Mouse (Mus musculus) midbrain, postnatal 0 days (tissue): ENCODE data around the gene Ddo. TPM values are rescaled to one million over a fixed set of nuclear protein-coding genes. Genes with fewer than 3 reads are reported as not detected.

Experiments used
- ATAC-seq: fragments of 200-750 bp; cut with Nextera tagmentation; 2 replicates; pipeline ENCODE4 v1.8.0; 2017; ENCODE audit warnings: moderate number of reproducible peaks, mild to moderate bottlenecking, moderate TSS enrichment, moderate library complexity; ENCODE audit not compliant: low FRiP score
- DNase-seq: peaks from one replicate; pipeline ENCODE4 v3.0.0-alpha.2; 2015; ENCODE audit warnings: low spot score
- H3K27ac ChIP-seq: fragments of 300-500 bp; sonication (generic); 2 replicates; pipeline ENCODE4 v1.5.1; 2014; ENCODE audit warnings: low read depth, mild to moderate bottlenecking, low read length, mixed read lengths
- H3K27me3 ChIP-seq: fragments of 300-500 bp; sonication (generic); 2 replicates; pipeline ENCODE4 v1.6.1; 2014; ENCODE audit warnings: low read length, control low read depth, mixed read lengths; ENCODE audit not compliant: insufficient read depth
- H3K36me3 ChIP-seq: fragments of 300-500 bp; sonication (generic); 2 replicates; pipeline ENCODE4 v1.6.1; 2014; ENCODE audit warnings: low read length, control low read depth, mixed read lengths; ENCODE audit not compliant: insufficient read depth
- H3K4me1 ChIP-seq: fragments of 300-500 bp; sonication (generic); 2 replicates; pipeline ENCODE4 v1.6.1; 2014; ENCODE audit warnings: mild to moderate bottlenecking, control low read depth, antibody characterized with exemption, low read length, mixed read lengths; ENCODE audit not compliant: insufficient read depth
- H3K4me2 ChIP-seq: fragments of 300-500 bp; sonication (generic); 2 replicates; pipeline ENCODE4 v1.6.1; 2014; ENCODE audit warnings: low read depth, mild to moderate bottlenecking, low read length, mixed read lengths; ENCODE audit not compliant: poor library complexity, severe bottlenecking
- H3K4me3 ChIP-seq: fragments of 300-500 bp; sonication (generic); 2 replicates; pipeline ENCODE4 v1.5.1; 2014; ENCODE audit warnings: low read depth, mild to moderate bottlenecking, low read length, moderate library complexity
- H3K9ac ChIP-seq: fragments of 300-500 bp; sonication (generic); replicated peaks from 2 replicates; pipeline ENCODE4 v1.6.1; 2014; ENCODE audit warnings: mild to moderate bottlenecking, low read length, moderate library complexity, mixed read lengths; ENCODE audit not compliant: poor library complexity, severe bottlenecking
- H3K9me3 ChIP-seq: fragments of 300-500 bp; sonication (generic); 2 replicates; pipeline ENCODE4 v1.6.1; 2016; ENCODE audit warnings: low read length, control low read depth
- CTCF ChIP-seq: IDR thresholded peaks from 2 replicates; pipeline ENCODE4 v1.5.1; 2016; ENCODE audit warnings: antibody characterized with exemption, mild to moderate bottlenecking
- WGBS: fragments of 180-500 bp; shearing (Covaris S2); extraction: QIAGEN DNeasy Blood & Tissue Kit; methylation state at CpG from one replicate; pipeline ENCODE4 v1.1.7; 2014; 5-methylcytosine and 5-hydroxymethylcytosine counted together
- polyA plus RNA-seq: library from polyadenylated mRNA; unstranded; fragments of >200 nt; fragmentation: Nextera tagmentation; extraction: Ambion mirVana; gene quantifications from 2 replicates; pipeline ENCODE4 v1.2.1, GENCODE M21; 2015
- total RNA-seq: library from RNA; depleted of rRNA; stranded (reverse); fragments of >200 nt; gene quantifications from 2 replicates; pipeline ENCODE4 v1.2.3, GENCODE M21; 2014

Ddo gene
- total and polyA plus RNA-seq, 2 experiments from 2014 or later, result 2.1 to 2.5 TPM

DNA sequence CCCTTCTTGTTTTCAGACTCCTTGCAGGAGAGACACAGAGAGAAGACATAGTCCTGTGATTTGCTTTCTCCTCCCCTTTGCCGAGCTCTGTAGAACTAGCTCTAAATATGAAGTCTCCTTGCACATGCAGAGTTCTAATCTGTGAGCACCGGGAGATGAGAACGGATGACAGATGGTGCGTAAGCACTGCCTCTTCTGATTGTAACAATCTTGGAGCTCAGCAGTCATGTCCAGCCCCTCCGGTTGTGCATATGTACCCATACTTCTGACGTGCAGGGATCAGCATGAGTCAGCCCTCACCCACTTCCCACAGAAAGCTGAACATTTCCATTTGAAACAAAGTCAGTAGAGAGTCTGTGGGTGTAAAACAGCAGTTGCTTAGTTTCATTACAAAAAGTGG, 58.5 kb downstream of the Ddo start:
- no peaks in the 10 kb centered on the region for H3K27me3 ChIP-seq
- no peak overlapping the region for H3K27ac ChIP-seq

DNA sequence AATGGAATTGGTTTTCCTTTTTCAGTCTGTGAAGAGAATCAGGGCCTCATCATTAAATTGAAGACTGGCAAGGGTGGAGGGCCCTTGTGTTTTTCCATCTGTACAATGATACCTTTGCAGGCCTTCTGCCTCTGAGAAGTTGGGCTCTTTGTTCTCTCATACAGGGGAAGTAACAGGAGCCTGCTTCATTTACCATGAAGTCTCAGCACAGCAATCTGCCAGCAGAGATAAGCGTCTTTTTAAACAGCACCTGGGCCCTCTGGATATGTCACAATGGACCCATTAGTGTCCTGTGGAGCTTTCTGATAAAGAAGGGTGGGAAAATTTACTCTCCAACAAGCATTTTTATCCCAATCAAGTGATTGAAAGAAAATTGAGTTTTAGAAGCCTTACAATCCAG, 59.1 kb downstream of the Ddo start:
- peaks cover 2% of the 10 kb centered on the region; the same call in 1 of the 2 replicates for H3K4me1 ChIP-seq
- DNase-seq (no peak), ATAC-seq (no peak)
- H3K4me3 ChIP-seq, result no peak overlapping the region
- no peak overlapping the region for H3K4me2 ChIP-seq
- no peak overlapping the region for H3K27ac ChIP-seq
- H3K9ac ChIP-seq, result no peak overlapping the region
- TF ChIP-seq CTCF, result no peak
- H3K27me3 ChIP-seq, result no peaks in the 10 kb centered on the region
- 40% methylated on average over 1 of the region's 1 CpGs for WGBS
- no peaks in the 10 kb centered on the region for H3K9me3 ChIP-seq
- H3K36me3 ChIP-seq, result no peaks in the 10 kb centered on the region

More for the DNA sequence above, 58.5 kb downstream of the Ddo start:
- peaks cover 6% of the 10 kb centered on the region for H3K4me1 ChIP-seq
- ATAC-seq (no peak), DNase-seq (no peak)
- no peaks in the 10 kb centered on the region for H3K9me3 ChIP-seq
- WGBS, result 79% methylated on average over 6 of the region's 6 CpGs
- H3K4me3 ChIP-seq, result no peak overlapping the region
- no peak overlapping the region for H3K9ac ChIP-seq
- TF ChIP-seq CTCF, result no peak
- no peaks in the 10 kb centered on the region for H3K36me3 ChIP-seq
- H3K4me2 ChIP-seq, result no peak overlapping the region

DNA sequence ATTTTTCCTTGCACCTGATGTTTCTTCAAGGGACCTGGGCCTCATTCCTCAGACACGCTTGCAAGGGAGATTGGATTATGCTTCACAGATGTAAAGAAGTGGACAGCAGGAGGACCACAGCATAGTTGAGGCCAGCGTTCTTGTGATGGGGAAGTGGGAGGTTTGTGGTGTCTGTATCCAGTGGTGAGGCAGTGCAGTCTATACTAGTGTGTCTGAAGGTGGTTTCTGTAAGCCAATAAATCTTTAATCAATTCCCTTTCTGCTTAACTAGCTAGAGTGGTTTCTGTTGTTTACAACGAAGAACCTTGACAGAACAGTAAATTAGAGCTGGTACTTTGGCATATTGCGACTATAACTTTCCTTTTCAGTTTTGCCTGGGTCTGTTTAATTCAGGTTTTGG, 68.8 kb downstream of the Ddo start:
- TF ChIP-seq CTCF, result no peak
- H3K4me2 ChIP-seq, result no peak overlapping the region
- H3K4me3 ChIP-seq, result no peak overlapping the region
- no peaks in the 10 kb centered on the region for H3K36me3 ChIP-seq
- no peak overlapping the region for H3K9ac ChIP-seq
- ATAC-seq, result no peak
- H3K4me1 ChIP-seq, result no peaks in the 10 kb centered on the region
- H3K27me3 ChIP-seq, result no peaks in the 10 kb centered on the region
- H3K27ac ChIP-seq, result no peak overlapping the region
- WGBS, result 76% methylated on average over 4 of the region's 4 CpGs
- DNase-seq, result no peak
- H3K9me3 ChIP-seq, result no peaks in the 10 kb centered on the region

DNA sequence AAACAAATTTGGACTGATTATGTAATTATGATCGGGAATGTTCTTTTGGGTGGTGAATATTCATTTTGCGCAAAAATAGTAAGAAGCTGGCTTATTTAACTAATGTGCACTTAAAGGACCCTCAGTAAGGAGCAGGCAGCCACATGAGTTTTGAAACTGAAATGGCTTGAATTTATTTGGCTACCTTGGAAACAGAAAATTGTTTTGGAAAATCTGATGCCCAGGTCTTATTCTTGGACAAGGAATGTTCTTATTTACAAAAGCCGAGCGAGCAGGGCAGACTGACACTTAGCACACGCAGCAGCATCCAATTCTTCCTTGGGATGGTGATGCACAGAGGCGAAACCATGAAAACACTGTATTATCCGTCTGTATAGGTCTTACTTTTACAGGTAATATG, 81.3 kb downstream of the Ddo start:
- H3K27me3 ChIP-seq, result no peaks in the 10 kb centered on the region
- no peak for TF ChIP-seq CTCF
- DNase-seq, result no peak
- 82% methylated on average over 7 of the region's 7 CpGs for WGBS
- no peak overlapping the region for H3K9ac ChIP-seq
- H3K36me3 ChIP-seq, result no peaks in the 10 kb centered on the region
- no peaks in the 10 kb centered on the region for H3K4me1 ChIP-seq
- no peak overlapping the region for H3K4me2 ChIP-seq
- no peak overlapping the region for H3K27ac ChIP-seq
- H3K4me3 ChIP-seq, result no peak overlapping the region
- no peaks in the 10 kb centered on the region for H3K9me3 ChIP-seq
- no peak for ATAC-seq

DNA sequence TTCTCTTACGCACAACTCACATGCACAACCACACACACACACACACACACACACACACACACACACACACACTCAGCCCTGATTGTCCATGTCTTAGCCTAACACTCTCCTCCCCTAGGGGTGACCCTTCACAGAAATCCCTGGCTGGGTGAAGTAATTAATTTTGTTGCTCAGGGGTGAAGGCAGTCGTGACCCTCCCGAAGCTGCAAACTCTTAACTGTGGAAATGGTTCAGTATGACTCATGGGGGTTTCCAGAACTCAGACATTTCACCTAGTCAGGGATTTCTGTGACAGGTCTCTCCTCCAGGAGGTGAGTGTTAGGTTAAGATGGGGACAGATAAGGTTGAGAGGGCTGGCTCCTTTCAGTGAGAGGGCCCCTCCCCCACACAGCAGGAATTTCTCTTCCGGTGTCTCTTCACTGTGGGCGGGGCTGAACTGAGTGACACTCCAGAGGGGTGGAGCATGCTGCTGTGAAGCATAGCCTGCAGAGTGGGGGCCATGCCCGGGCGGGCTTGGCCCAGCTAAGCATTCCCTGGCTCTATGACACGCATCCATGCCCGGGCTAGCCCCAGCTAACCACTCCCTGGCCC, 83.3 kb downstream of the Ddo start:
- TF ChIP-seq CTCF, result no peak
- H3K4me3 ChIP-seq, result no peak overlapping the region
- no peak overlapping the region for H3K9ac ChIP-seq
- H3K36me3 ChIP-seq, result no peaks in the 10 kb centered on the region
- no peak for DNase-seq
- H3K27ac ChIP-seq, result no peak overlapping the region
- peak; percentile 70 for ATAC-seq
- no peaks in the 10 kb centered on the region for H3K9me3 ChIP-seq
- H3K4me2 ChIP-seq, result no peak overlapping the region
- 42% methylated on average over 9 of the region's 9 CpGs for WGBS
- H3K4me1 ChIP-seq, result no peaks in the 10 kb centered on the region
- H3K27me3 ChIP-seq, result no peaks in the 10 kb centered on the region

DNA sequence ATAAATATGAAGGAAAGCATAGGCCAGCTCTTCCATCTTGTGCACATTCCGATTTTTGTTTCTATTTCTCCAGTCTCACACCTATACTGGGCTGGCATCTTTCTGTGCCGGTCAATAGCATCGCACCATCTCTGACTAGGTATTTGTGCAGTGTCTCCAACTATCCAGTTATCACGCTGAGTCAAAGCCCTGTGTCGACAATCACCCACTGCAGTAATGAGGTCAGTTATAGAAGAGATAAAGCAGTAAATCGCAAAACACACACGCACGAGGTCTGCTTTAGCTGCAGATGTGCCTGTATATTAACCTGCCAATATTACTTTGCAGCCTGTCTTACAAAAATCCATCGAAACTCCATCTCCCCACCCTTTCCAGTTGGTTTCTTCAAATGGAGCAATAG, 84.0 kb downstream of the Ddo start:
- Histone ChIP-seq H3K9ac (no peak overlapping the region), H3K27ac (no peak overlapping the region), H3K27me3 (no peaks in the 10 kb centered on the region), H3K9me3 (no peaks in the 10 kb centered on the region), H3K4me3 (no peak overlapping the region), H3K4me1 (no peaks in the 10 kb centered on the region), H3K36me3 (no peaks in the 10 kb centered on the region), H3K4me2 (no peak overlapping the region)
- TF ChIP-seq CTCF, result no peak
- WGBS, result 82% methylated on average over 9 of the region's 9 CpGs
- DNase-seq, result no peak
- no peak for ATAC-seq
